Mouse (Mus musculus) erythroblast, adult 5-6 weeks (primary cell): ENCODE measurements around the gene Zfp27. TPM values are rescaled to one million over a fixed set of nuclear protein-coding genes. Genes with fewer than 3 reads are reported as not detected.
"Not testable (repeated sequence)": the region's sequence is repeated elsewhere in the genome, so short reads cannot be mapped to it uniquely, and the experiment has no call there.

Experiments used
- ATAC-seq: replicated peaks from 2 replicates; pipeline ENCODE4 v1.8.0; 2016; ENCODE audit warnings: moderate number of reproducible peaks, mild to moderate bottlenecking, moderate TSS enrichment, inconsistent platforms; ENCODE audit not compliant: poor library complexity, low FRiP score, severe bottlenecking
- total RNA-seq, 2 experiments: library from RNA; stranded (forward) in 1 of 2; stranded (reverse) in 1 of 2; fragments of 150-400 nt in 1 of 2; fragments of 200-764, 138-1000 nt in 1 of 2; gene quantifications; 2 replicates each; pipeline versions ENCODE4 v1.2.3 to v1.2.4; 2015 to 2017; ENCODE audit warnings: low replicate concordance in 2 of 2

Gene Zfp27
- total RNA-seq, 2 experiments from 2014 or later: 1.2 to 1.7 TPM

GRCm38 (mm10) chr7:29898351-29898750 is 8.0 kb downstream of the Zfp27 start:
- no peak for ATAC-seq

- ATAC-seq: no peak
Measured at GRCm38 (mm10) chr7:29892756-29893155, 13.6 kb downstream of the Zfp27 start.

- no peak for ATAC-seq
Measured at GRCm38 (mm10) chr7:29890501-29890900, 15.9 kb downstream of the Zfp27 start.

- ATAC-seq: no peak
Measured at GRCm38 (mm10) chr7:29880916-29881315, 25.5 kb downstream of the Zfp27 start.

DNA sequence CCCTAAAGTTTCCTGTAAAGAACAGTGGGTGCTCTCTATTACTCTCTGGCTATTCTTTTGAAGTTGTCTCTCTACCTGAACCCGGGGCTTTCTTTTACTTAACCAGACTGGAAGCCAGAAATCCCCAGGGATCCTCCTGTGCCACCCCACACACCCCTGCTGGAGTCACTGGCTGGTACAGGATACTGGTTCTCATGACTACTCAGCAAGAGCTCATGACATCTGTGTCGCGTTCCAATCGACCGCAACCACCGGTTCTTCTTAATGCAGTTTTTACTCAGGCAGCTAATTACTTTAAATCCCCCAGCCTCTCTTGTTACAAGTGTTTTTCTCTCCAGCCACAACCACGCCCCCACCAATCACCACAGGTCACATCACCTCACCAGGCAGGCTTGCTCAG is 26.3 kb downstream of the Zfp27 start:
- no peak for ATAC-seq

DNA sequence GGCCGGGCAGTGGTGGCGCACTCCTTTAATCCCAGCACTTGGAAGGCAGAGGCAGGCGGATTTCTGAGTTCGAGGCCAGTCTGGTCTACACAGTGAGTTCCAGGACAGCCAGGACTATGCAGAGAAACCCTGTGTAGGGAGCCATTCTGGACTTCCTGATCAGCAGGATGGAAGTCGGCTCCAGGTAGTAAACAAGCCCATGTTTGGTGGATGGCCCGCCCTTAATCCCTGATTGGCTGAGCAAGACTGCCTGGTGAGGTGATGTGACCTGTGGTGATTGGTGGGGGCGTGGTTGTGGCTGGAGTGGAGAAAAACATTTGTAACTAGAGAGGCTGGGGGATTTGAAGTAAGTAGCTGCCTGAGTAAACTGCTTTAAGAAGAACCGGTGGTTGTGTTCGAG is 28.8 kb downstream of the Zfp27 start:
- ATAC-seq: not testable (repeated sequence)

DNA sequence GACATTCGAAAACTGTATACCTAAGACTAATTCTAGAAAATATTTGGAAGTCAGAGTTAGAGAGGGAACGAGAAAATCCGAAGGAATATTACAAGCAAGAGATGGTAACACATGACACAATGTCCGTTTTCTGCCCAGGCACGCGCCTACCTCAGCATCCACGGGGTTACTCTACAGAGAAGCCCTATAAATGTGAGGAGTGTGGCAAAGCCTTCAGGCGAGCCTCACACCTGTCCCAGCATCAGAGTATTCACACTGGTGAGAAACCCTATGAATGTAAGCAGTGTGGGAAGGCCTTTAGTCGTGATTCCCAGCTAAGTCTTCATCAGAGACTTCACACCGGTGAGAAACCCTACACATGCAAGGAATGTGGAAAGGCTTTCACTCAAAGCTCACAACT is 32.1 kb downstream of the Zfp27 start:
- ATAC-seq: no peak

GRCm38 (mm10) chr7:29861660-29862059 is 44.7 kb downstream of the Zfp27 start:
- no peak for ATAC-seq

DNA sequence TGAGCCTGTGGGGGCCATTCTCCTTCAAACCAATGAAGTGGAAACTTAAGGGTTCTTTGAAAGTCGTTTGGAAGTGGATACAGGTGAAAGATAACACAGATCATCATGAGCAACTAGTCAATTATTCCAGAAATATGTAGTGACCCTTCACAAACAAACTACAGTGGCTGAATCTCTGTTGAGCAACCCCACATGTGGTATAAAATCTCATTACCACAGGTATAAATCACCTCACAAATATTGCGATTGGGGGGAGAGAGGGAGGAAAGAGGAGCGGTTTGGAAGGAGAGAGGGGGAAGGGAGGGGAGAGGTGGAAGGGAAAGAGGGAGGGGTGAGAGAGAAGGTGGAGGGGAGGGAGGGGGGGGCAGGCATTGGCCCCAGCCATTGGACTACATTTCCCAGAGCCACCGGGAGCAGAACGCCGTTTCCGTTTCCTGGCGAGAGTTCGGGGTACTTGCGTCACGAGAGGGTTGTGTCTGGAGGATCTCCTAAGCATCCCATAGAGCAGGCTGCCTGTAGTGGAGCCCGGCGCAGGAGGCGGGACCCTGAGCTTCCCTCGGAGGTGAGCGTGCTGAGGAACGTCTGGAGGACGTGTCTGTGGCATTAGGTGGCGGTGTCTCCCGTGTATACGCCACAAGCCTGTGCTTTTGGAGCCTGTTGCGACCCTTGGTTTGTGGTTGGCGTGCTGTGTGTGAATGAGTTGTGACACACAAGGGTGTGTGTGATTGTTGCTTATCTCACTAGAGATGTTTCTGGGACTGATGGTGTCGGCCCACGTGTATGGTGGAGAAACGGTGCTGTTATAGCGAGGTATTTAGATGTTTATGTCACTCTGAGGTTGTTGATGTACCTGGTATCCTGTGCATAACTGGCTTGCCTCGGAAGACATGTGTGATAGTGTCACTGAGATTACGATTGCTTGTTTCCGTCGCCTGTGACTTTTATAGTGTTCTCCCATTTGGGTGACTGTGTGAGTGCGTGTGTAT is 46.5 kb downstream of the Zfp27 start, which contains the start of gene Zfp420:
TSS of gene Zfp420 (plus strand) at position 448 of the 986 bp plus-strand sequence.
- ATAC-seq: no peak

DNA sequence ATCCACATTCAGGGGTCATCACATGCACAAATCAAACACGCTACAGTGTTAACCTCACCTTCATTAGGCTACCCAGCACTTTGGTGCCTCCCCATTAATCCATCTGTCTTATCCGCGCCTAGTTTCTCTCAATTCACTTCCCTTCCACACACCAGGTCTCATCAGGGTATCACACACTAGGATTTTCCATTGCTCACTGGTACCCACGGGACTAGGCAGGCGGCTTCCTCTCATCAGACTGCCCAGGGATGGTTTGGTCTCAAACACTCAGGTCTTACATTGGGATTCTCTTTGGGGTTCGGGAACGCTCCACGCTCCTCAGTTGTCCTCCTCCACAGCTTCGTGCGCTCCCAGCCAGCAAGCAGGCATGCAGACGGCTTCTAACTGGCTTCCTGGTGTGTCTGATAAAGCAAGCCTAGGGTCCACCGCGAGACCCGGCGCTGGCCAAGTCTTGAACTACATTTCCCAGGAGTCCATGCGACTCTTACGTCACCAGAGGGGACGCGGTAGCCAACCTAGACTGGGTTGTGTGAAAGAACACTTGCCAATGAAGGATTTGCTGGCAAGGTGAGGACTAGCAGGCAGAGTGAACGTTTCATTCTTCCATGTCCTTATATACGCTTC is 53.0 kb downstream of the Zfp27 start, which contains the start of gene Zfp940:
TSS of gene Zfp940 (minus strand) at position 451 of the 624 bp plus-strand sequence.
- peak; percentile 73; the same call in 1 of the 2 replicates for ATAC-seq

- ATAC-seq: no peak
Measured at GRCm38 (mm10) chr7:29852831-29853218, 53.5 kb downstream of the Zfp27 start.

GRCm38 (mm10) chr7:29844616-29845015 is 61.8 kb downstream of the Zfp27 start:
- no peak for ATAC-seq

Other genes with a start within 250 kb of the Zfp27 start
- gene Catsperg2, start 179.5 kb downstream of the Zfp27 start, total RNA-seq (2015; ENCODE audit: low replicate concordance): not detected in 2 replicates
- not detected in 2 replicates for gene Catsperg2, start 179.5 kb downstream of the Zfp27 start, total RNA-seq (2017; ENCODE audit: low replicate concordance)
- 1.7 and 3.8 TPM in 2 replicates for gene Zfp84, start 138.0 kb downstream of the Zfp27 start, total RNA-seq (2015; ENCODE audit: low replicate concordance)
- gene Zfp84, start 138.0 kb downstream of the Zfp27 start, total RNA-seq (2017; ENCODE audit: low replicate concordance): 3.2 and 3.6 TPM in 2 replicates
- not detected in 2 replicates for gene Zfp30, start 122.6 kb downstream of the Zfp27 start, total RNA-seq (2015; ENCODE audit: low replicate concordance)
- not detected in 2 replicates for gene Zfp30, start 122.6 kb downstream of the Zfp27 start, total RNA-seq (2017; ENCODE audit: low replicate concordance)
- gene Zfp790, start 90.5 kb downstream of the Zfp27 start, total RNA-seq (2015; ENCODE audit: low replicate concordance): 0.42 and 0.77 TPM in 2 replicates
- 2.6 and 4.5 TPM in 2 replicates for gene Zfp790, start 90.5 kb downstream of the Zfp27 start, total RNA-seq (2017; ENCODE audit: low replicate concordance)
- gene Zfp940, start 52.9 kb downstream of the Zfp27 start, total RNA-seq (2015; ENCODE audit: low replicate concordance): 0.63 TPM in 1 of 2 replicates, not detected in the other
- not detected in 2 replicates for gene Zfp940, start 52.9 kb downstream of the Zfp27 start, total RNA-seq (2017; ENCODE audit: low replicate concordance)
- gene Zfp420, start 46.6 kb downstream of the Zfp27 start, total RNA-seq (2015; ENCODE audit: low replicate concordance): 1.5 TPM in 1 of 2 replicates, not detected in the other
- gene Zfp420, start 46.6 kb downstream of the Zfp27 start, total RNA-seq (2017; ENCODE audit: low replicate concordance): 0.26 and 0.28 TPM in 2 replicates
- not detected in 2 replicates for gene Zfp383, start 1.7 kb upstream of the Zfp27 start, total RNA-seq (2015; ENCODE audit: low replicate concordance)
- not detected in 2 replicates for gene Zfp383, start 1.7 kb upstream of the Zfp27 start, total RNA-seq (2017; ENCODE audit: low replicate concordance)
- gene Zfp74, start 47.5 kb upstream of the Zfp27 start, total RNA-seq (2015; ENCODE audit: low replicate concordance): 2.3 and 2.7 TPM in 2 replicates
- gene Zfp74, start 47.5 kb upstream of the Zfp27 start, total RNA-seq (2017; ENCODE audit: low replicate concordance): 1.4 and 1.7 TPM in 2 replicates
- gene Zfp568, start 77.4 kb upstream of the Zfp27 start, total RNA-seq (2015; ENCODE audit: low replicate concordance): 2.5 and 3.5 TPM in 2 replicates
- gene Zfp568, start 77.4 kb upstream of the Zfp27 start, total RNA-seq (2017; ENCODE audit: low replicate concordance): 3.0 and 4.2 TPM in 2 replicates
- not detected in 2 replicates for gene Zfp14, start 144.8 kb upstream of the Zfp27 start, total RNA-seq (2015; ENCODE audit: low replicate concordance)
- gene Zfp14, start 144.8 kb upstream of the Zfp27 start, total RNA-seq (2017; ENCODE audit: low replicate concordance): 1.7 TPM in 1 of 2 replicates, not detected in the other
- gene Zfp82, start 166.3 kb upstream of the Zfp27 start, total RNA-seq (2015; ENCODE audit: low replicate concordance): not detected in 2 replicates
- 0.84 TPM in 1 of 2 replicates, not detected in the other for gene Zfp82, start 166.3 kb upstream of the Zfp27 start, total RNA-seq (2017; ENCODE audit: low replicate concordance)
- not detected in 2 replicates for gene Gm26920, start 183.8 kb upstream of the Zfp27 start, total RNA-seq (2015; ENCODE audit: low replicate concordance)
- gene Gm26920, start 183.8 kb upstream of the Zfp27 start, total RNA-seq (2017; ENCODE audit: low replicate concordance): not detected in 2 replicates
- 0.38 and 2.1 TPM in 2 replicates for gene Zfp566, start 184.0 kb upstream of the Zfp27 start, total RNA-seq (2015; ENCODE audit: low replicate concordance)
- 0.34 TPM in 1 of 2 replicates, not detected in the other for gene Zfp566, start 184.0 kb upstream of the Zfp27 start, total RNA-seq (2017; ENCODE audit: low replicate concordance)
- gene Zfp260, start 188.2 kb upstream of the Zfp27 start, total RNA-seq (2015; ENCODE audit: low replicate concordance): 12.7 and 14.6 TPM in 2 replicates
- 4.5 and 10.7 TPM in 2 replicates for gene Zfp260, start 188.2 kb upstream of the Zfp27 start, total RNA-seq (2017; ENCODE audit: low replicate concordance)
- gene Zfp382, start 215.4 kb upstream of the Zfp27 start, total RNA-seq (2015; ENCODE audit: low replicate concordance): 0.63 and 1.2 TPM in 2 replicates
- gene Zfp382, start 215.4 kb upstream of the Zfp27 start, total RNA-seq (2017; ENCODE audit: low replicate concordance): 1.3 and 3.3 TPM in 2 replicates